In the genomic region with DNA sequence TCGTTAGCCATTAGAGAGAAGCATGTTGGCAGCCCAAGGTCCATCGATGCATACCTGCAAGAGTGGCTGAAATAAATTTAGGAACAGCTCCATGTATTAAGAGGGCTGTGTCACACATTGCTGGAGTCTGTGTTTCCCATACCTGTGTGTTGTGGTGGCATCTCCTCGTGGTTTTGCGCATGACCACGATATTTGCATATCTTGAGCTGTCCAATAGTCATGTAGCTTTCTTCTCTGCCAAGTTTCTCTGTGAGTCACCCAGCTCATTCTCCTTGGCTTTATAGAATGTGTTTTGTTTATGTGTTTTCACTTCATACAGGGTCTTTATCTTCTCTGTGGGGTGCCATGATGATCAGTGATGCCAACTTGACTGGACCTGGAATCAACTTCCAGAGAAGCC, we compare ENCODE assay signal across 25 mouse cellular contexts. TPM values are rescaled to one million over a fixed set of nuclear protein-coding genes. Genes with fewer than 3 reads are reported as not detected.
DNase-seq lines count a peak whose midpoint lies in the region; ATAC-seq lines count a peak whose summit lies in the region.
"Had no signal": no experiment of that assay in that cellular context is flagged by ENCODE, and none has a peak within 500 bp of the region (broad histone marks: within the 10 kb centered on the region; RNA-seq: fewer than 3 reads in every experiment).

No protein-coding gene starts in this region.

- peak; percentile 43 for ATAC-seq in CD4-positive, CD25-positive, alpha-beta regulatory T cell, adult 4 months
- ATAC-seq: forebrain, embryonic 15.5 days; hindbrain, embryonic 16.5 days; liver, postnatal 0 days had no signal

- peak; percentile 23 for DNase-seq in thymus, postnatal 25 days
- no peak for DNase-seq in thymus, postnatal 36 days
- DNase-seq in fibroblast of lung, adult 2 months (ENCODE audit: low read depth), result peak; percentile 45
- no peak for DNase-seq in right cerebral cortex, adult 18-20 months
- no peak for DNase-seq in lung, postnatal 36 days
- no peak for DNase-seq in right cerebral cortex, postnatal 14 days
- DNase-seq: adrenal gland, postnatal 10 days; cerebellum, adult 18-20 months; gastrocnemius, adult 2 months; heart, postnatal 4 days; kidney, adult 8-10 months; kidney, postnatal 25 days; layer of hippocampus, adult 9-11 months; liver; liver, postnatal 0 days; lung, postnatal 14 days; retina, postnatal 1 day had no signal

RNA-seq across cellular contexts. Expression of a gene that starts 53.0 kb away (rescaled TPM):
- not detected for polyA plus RNA-seq in CD4-positive, CD25-positive, alpha-beta regulatory T cell, adult 4 months (2017; shearing (Covaris generic))
- polyA plus RNA-seq: embryonic facial prominence, embryonic 10.5 days; forebrain, embryonic 15.5 days; heart, embryonic 14.5 days; hindbrain, embryonic 16.5 days; liver, postnatal 0 days; midbrain, embryonic 11.5 days; neural tube, embryonic 15.5 days; stomach, embryonic 14.5 days had no signal

Comparison
In these comparisons a context has a peak if more than half of its experiments do, and no peak if none do; other contexts are left out.
1. DNase-seq: peak in thymus, postnatal 25 days (single experiment) and fibroblast of lung, adult 2 months (single experiment); none in thymus, postnatal 36 days (0 of 2), right cerebral cortex, adult 18-20 months (single experiment), lung, postnatal 36 days (single experiment) and right cerebral cortex, postnatal 14 days (single experiment).